Mouse (Mus musculus) frontal cortex, postnatal 25 days (tissue): ENCODE results near the gene Kansl3.

Experiments used
- DNase-seq, 2 experiments: peaks; one replicate each; pipeline ENCODE4 v3.0.0; 2022; ENCODE audit warnings: low spot score in 2 of 2

Gene Kansl3

GRCm38 (mm10) chr1:36293470-36293869, 75.5 kb downstream of the Kansl3 start:
- no peak for DNase-seq
